Mouse (Mus musculus): ENCODE results near the gene Nfkb2. TPM values are rescaled to one million over a fixed set of nuclear protein-coding genes. Genes with fewer than 3 reads are reported as not detected.

Gene Nfkb2
- polyA plus RNA-seq (2012; rRNA removed) = 4.2 TPM in 2 replicates

DNA sequence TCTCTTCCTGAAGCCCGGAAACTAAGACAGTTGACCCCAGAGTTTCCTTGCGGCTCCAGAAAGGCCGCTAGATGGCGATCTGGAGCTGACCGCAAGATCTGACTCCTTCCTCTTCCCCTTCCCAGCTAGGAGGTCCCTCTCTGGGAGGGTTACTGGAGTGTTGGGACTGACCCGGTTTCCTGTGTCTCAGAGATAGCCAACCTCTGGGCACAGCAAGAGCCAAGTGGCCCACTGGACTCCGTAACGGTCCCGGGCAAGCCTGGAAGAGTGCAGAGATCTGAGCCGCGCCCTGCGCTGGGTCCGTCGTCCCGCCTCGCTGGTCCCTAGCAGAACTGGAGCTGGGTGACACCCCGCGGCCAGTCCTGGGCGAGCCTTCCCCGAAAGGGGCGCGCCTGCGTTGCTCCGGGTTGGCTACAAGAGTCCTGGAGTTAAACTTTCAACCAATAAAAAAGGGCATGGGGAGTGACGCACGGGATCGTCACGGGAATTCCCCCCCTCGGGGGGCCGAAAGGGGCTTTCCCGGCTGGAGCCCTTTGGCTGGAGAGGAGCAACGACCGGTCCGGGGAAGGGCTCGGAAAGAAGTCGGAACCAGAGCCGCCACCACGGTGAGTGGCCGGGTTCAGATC lies at the start of gene Nfkb2:
Nfkb2 (plus strand) TSS at position 105 of the 626 bp plus-strand sequence.
- H3K27me3 ChIP-seq (ENCODE audit: control insufficient read depth, insufficient read depth, low read length) = no peaks in the 10 kb centered on the region; the same call in 1 of the 2 replicates
- peaks cover 4% of the 10 kb centered on the region; the same call in 1 of the 2 replicates for H3K4me1 ChIP-seq (ENCODE audit: control insufficient read depth, insufficient read depth, low read length)
- peak within 1 kb of the TSS; percentile 72 for H3K4me3 ChIP-seq (replicated peaks; ENCODE audit: insufficient read depth, low read depth, low read length)
- H3K27ac ChIP-seq (ENCODE audit: insufficient read depth, low read length) = no peak within 1 kb of the TSS
- DNase-seq = peak; percentile 75 to 85
- TF ChIP-seq CTCF (IDR thresholded peaks at IDR 0.05; ENCODE audit: borderline replicate concordance, insufficient read depth, low read depth, low read length) (peak; percentile 88), POLR2A (IDR thresholded peaks at IDR 0.05; ENCODE audit: borderline replicate concordance, insufficient read depth, low read length) (no peak)
- under 1% methylated on average over 39 of the region's 39 CpGs for WGBS

DNA sequence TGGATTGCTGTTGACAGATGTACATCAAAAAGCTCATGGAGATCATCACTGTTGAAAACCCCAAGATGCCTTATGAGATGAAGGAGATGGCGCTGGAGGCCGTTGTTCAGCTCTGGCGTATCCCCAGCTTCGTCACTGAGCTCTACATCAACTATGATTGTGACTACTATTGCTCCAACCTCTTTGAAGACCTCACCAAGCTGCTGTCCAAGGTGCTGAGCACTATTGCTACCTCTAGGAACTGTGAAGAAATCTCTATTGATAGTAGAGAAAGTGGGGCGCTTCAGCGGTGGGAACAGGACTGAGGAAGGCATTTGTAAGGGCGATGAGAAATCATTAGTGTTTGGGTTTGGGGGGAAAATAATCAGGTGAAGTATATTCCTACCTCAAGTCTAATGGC lies 39.4 kb upstream of the Nfkb2 start:
- TF ChIP-seq CTCF (IDR thresholded peaks at IDR 0.05; ENCODE audit: borderline replicate concordance, insufficient read depth, low read depth, low read length) = no peak
- 92% methylated on average over 7 of the region's 7 CpGs for WGBS
- Histone ChIP-seq H3K27ac (ENCODE audit: insufficient read depth, low read length) (no peak overlapping the region), H3K4me3 (replicated peaks; ENCODE audit: insufficient read depth, low read depth, low read length) (no peak overlapping the region), H3K4me1 (ENCODE audit: control insufficient read depth, insufficient read depth, low read length) (no peaks in the 10 kb centered on the region), H3K27me3 (ENCODE audit: control insufficient read depth, insufficient read depth, low read length) (no peaks in the 10 kb centered on the region)
- DNase-seq = no peak

- H3K27ac ChIP-seq (ENCODE audit: insufficient read depth, low read length) = no peak overlapping the region
- no peak for DNase-seq
- no peak overlapping the region for H3K4me3 ChIP-seq (replicated peaks; ENCODE audit: insufficient read depth, low read depth, low read length)
- no peaks in the 10 kb centered on the region for H3K4me1 ChIP-seq (ENCODE audit: control insufficient read depth, insufficient read depth, low read length)
- TF ChIP-seq CTCF (IDR thresholded peaks at IDR 0.05; ENCODE audit: borderline replicate concordance, insufficient read depth, low read depth, low read length) (peak; percentile 41; the same call in 1 of the 2 replicates), POLR2A (IDR thresholded peaks at IDR 0.05; ENCODE audit: borderline replicate concordance, insufficient read depth, low read length) (no peak)
- no peaks in the 10 kb centered on the region for H3K27me3 ChIP-seq (ENCODE audit: control insufficient read depth, insufficient read depth, low read length)
Measured at GRCm38 (mm10) chr19:46275307-46275706, 28.8 kb upstream of the Nfkb2 start.

DNA sequence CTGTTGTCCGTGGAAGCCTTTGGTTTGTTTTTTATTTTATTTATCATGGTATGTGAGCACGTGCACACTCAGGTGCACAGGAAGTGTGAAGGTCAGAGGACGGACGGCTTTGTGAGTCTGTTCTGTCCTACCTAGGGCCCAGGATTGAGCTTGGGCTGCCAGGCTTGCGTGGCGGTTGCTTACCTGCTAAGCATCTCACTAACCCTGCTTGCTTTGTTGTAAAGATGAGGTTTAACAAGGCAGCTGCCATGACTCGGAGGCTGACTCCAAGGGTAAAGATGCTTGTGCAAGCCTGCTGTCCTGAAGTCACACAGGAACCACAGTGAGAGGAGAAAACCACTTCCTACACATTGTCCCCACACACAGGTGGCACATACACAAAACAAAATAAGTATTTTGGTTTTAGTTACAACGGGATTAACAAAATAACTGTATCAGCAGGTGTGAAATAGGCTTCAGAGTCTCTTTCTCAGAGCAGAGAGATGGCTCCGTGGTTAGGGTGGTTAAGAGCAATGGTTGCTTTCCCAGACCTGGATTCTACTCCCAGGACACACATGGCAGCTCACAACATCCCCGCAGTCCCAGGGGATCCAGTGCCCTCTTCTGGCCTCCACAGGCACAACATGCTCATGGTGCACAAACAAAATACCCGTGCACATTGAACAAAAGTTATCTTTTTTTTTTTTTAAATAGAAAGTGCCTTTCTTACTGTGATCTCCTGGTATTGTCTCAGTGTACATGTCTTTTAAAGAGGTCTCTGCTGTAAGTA lies 21.9 kb upstream of the Nfkb2 start:
- peaks cover 28% of the 10 kb centered on the region for H3K4me1 ChIP-seq (ENCODE audit: control insufficient read depth, insufficient read depth, low read length)
- no peak overlapping the region for H3K27ac ChIP-seq (ENCODE audit: insufficient read depth, low read length)
- H3K27me3 ChIP-seq (ENCODE audit: control insufficient read depth, insufficient read depth, low read length) = no peaks in the 10 kb centered on the region
- 97% methylated on average over 11 of the region's 11 CpGs for WGBS
- H3K4me3 ChIP-seq (replicated peaks; ENCODE audit: insufficient read depth, low read depth, low read length) = no peak overlapping the region
- TF ChIP-seq CTCF (IDR thresholded peaks at IDR 0.05; ENCODE audit: borderline replicate concordance, insufficient read depth, low read depth, low read length) = no peak; the same call in 1 of the 2 replicates
- no peak for TF ChIP-seq POLR2A (IDR thresholded peaks at IDR 0.05; ENCODE audit: borderline replicate concordance, insufficient read depth, low read length)
- DNase-seq = no peak

DNA sequence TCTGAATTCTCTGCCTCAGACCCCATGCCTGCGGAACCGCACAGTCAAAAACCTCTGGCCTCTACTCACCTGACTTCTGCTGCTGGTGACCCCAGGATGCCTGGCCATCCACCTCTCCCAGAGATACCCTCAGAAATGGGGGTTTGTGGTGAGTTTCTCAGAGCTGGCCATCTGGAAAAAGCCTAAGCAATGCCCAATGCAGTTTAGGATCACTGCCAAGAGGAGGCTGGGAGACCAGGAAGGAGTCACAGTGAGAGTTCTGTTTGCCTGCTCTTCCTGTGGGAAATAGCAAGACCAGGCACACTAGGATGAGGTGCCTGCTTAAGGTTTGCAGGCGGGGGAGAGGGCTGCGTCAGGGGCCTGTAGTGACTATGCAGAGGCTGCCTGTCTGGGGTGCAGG lies 19.4 kb upstream of the Nfkb2 start:
- WGBS = 23% methylated on average over 4 of the region's 4 CpGs
- DNase-seq = peak; percentile 46 to 69

DNA sequence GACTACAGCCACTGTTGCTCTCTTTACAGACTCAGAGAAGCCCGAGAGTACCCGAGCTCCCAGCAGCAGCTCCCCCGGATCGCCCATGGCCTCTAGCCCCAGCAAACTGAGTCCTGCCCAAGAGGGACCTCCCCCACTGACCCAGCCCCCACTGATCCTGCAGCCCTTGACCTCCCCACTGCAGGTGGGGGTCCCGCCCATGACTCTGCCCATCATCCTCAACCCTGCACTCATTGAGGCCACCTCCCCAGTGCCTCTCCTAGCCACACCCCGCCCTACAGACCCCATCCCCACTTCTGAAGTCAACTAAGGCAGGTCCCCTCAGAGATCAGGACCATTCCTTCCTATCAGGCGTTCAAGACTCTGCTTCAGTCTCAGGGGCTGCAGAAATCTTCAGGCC lies 18.5 kb upstream of the Nfkb2 start:
- H3K27me3 ChIP-seq (ENCODE audit: control insufficient read depth, insufficient read depth, low read length) = no peaks in the 10 kb centered on the region
- WGBS = 76% methylated on average over 7 of the region's 7 CpGs
- no peak for TF ChIP-seq CTCF (IDR thresholded peaks at IDR 0.05; ENCODE audit: borderline replicate concordance, insufficient read depth, low read depth, low read length)
- no peak for TF ChIP-seq POLR2A (IDR thresholded peaks at IDR 0.05; ENCODE audit: borderline replicate concordance, insufficient read depth, low read length)
- H3K4me3 ChIP-seq (replicated peaks; ENCODE audit: insufficient read depth, low read depth, low read length) = no peak overlapping the region
- no peak overlapping the region for H3K27ac ChIP-seq (ENCODE audit: insufficient read depth, low read length)
- DNase-seq = no peak
- H3K4me1 ChIP-seq (ENCODE audit: control insufficient read depth, insufficient read depth, low read length) = peaks cover 32% of the 10 kb centered on the region

More for the DNA sequence above, 19.4 kb upstream of the Nfkb2 start:
- H3K4me3 ChIP-seq (replicated peaks; ENCODE audit: insufficient read depth, low read depth, low read length) = no peak overlapping the region
- H3K27ac ChIP-seq (ENCODE audit: insufficient read depth, low read length) = no peak overlapping the region
- H3K27me3 ChIP-seq (ENCODE audit: control insufficient read depth, insufficient read depth, low read length) = no peaks in the 10 kb centered on the region
- H3K4me1 ChIP-seq (ENCODE audit: control insufficient read depth, insufficient read depth, low read length) = peaks cover 32% of the 10 kb centered on the region
- TF ChIP-seq POLR2A (IDR thresholded peaks at IDR 0.05; ENCODE audit: borderline replicate concordance, insufficient read depth, low read length) (no peak), CTCF (IDR thresholded peaks at IDR 0.05; ENCODE audit: borderline replicate concordance, insufficient read depth, low read depth, low read length) (no peak)

DNA sequence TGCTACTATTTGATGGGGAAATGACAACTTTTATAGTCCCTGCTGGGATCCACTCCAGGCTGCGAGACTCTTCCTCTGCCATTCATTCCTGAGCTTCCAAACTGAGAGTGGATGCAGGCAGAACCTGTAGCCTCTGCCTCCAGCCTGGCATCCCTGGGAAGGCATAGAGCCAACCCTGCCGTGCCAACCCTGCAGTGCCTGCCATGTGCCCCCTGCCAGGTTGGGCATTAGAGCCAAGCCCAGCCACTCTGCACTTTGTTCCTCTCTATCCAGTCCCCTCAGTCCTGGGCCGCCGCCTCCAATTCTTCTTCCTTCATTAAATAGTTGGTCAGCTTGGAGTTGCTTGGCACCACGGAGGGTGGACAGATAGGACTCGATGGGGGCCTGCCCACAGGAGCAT lies 18.1 kb upstream of the Nfkb2 start:
- no peak for TF ChIP-seq CTCF (IDR thresholded peaks at IDR 0.05; ENCODE audit: borderline replicate concordance, insufficient read depth, low read depth, low read length)
- no peak for TF ChIP-seq POLR2A (IDR thresholded peaks at IDR 0.05; ENCODE audit: borderline replicate concordance, insufficient read depth, low read length)
- Histone ChIP-seq H3K27ac (ENCODE audit: insufficient read depth, low read length) (no peak overlapping the region), H3K4me1 (ENCODE audit: control insufficient read depth, insufficient read depth, low read length) (peaks cover 32% of the 10 kb centered on the region), H3K27me3 (ENCODE audit: control insufficient read depth, insufficient read depth, low read length) (no peaks in the 10 kb centered on the region), H3K4me3 (replicated peaks; ENCODE audit: insufficient read depth, low read depth, low read length) (no peak overlapping the region)
- peak; percentile 93 to 94 for DNase-seq
- 10% methylated on average over 6 of the region's 6 CpGs for WGBS

DNA sequence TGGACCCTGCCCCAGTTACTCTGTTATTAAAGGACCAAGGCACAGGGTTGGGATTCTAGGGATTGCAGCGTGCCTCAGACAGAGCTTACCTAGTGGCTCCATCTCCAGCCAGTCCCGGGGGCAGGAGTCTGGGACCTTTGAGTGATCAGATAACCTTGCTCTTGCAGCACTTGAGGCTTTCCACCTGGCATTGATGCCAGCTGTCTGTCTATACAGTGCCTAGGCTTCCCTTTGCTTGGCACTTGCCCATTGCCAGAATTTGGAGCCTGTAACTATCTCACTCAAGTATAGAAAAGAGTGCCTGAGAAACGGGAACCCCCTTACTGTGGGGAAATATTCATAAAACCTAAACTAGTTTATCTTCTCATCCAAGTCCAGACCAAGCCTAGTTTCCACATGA lies 17.2 kb upstream of the Nfkb2 start:
- Histone ChIP-seq H3K4me3 (replicated peaks; ENCODE audit: insufficient read depth, low read depth, low read length) (no peak overlapping the region), H3K27ac (ENCODE audit: insufficient read depth, low read length) (no peak overlapping the region), H3K4me1 (ENCODE audit: control insufficient read depth, insufficient read depth, low read length) (peaks cover 32% of the 10 kb centered on the region), H3K27me3 (ENCODE audit: control insufficient read depth, insufficient read depth, low read length) (no peaks in the 10 kb centered on the region)
- DNase-seq = no peak
- TF ChIP-seq CTCF (IDR thresholded peaks at IDR 0.05; ENCODE audit: borderline replicate concordance, insufficient read depth, low read depth, low read length) = no peak
- no peak for TF ChIP-seq POLR2A (IDR thresholded peaks at IDR 0.05; ENCODE audit: borderline replicate concordance, insufficient read depth, low read length)
- 66% methylated on average over 3 of the region's 3 CpGs for WGBS
